Mouse (Mus musculus) kidney, adult 2 months (tissue): Measurements from ENCODE around the gene Gm21680. TPM values are rescaled to one million over a fixed set of nuclear protein-coding genes. Genes with fewer than 3 reads are reported as not detected.

Source experiments
- polyA plus RNA-seq: library from polyadenylated mRNA; depleted of rRNA; stranded (reverse); fragments of >200 nt; gene quantifications from 2 replicates; pipeline ENCODE4 v1.2.3, GENCODE M21; 2012; rRNA removed

The Gm21680 gene
- polyA plus RNA-seq, 1 experiment: not detected

Other genes with a start within 250 kb of the Gm21680 start
- gene Actr3b, start 212.7 kb downstream of the Gm21680 start, polyA plus RNA-seq: 0.16 and 0.34 TPM in 2 replicates
- not detected in 2 replicates for gene Gm21663, start 30.3 kb downstream of the Gm21680 start, polyA plus RNA-seq
- not detected in 2 replicates for gene Gm21671, start 18.2 kb downstream of the Gm21680 start, polyA plus RNA-seq
- not detected in 2 replicates for gene Gm21698, start 16.0 kb upstream of the Gm21680 start, polyA plus RNA-seq
- not detected in 2 replicates for gene Gm1979, start 32.1 kb upstream of the Gm21680 start, polyA plus RNA-seq
- gene Gm5862, start 50.3 kb upstream of the Gm21680 start, polyA plus RNA-seq: not detected in 2 replicates
- gene Speer4a, start 66.9 kb upstream of the Gm21680 start, polyA plus RNA-seq: not detected in 2 replicates
- gene Gm7347, start 85.9 kb upstream of the Gm21680 start, polyA plus RNA-seq: not detected in 2 replicates
- not detected in 2 replicates for gene Gm10471, start 116.6 kb upstream of the Gm21680 start, polyA plus RNA-seq
- not detected in 2 replicates for gene 5031410I06Rik, start 132.7 kb upstream of the Gm21680 start, polyA plus RNA-seq
- not detected in 2 replicates for gene Gm10220, start 148.8 kb upstream of the Gm21680 start, polyA plus RNA-seq